Mouse (Mus musculus): ENCODE measurements around the gene Dgke.

GRCm38 (mm10) chr11:89017514-89018182 lies 49.0 kb downstream of the Dgke start:
- TF ChIP-seq CTCF (IDR thresholded peaks at IDR 0.05; ENCODE audit: low read depth), result no peak
- TF ChIP-seq EP300 (optimal IDR thresholded peaks at IDR 0.05), result no peak

Data from stomach, postnatal 0 days (tissue).